Mouse (Mus musculus) ES-E14 (cell line): Measurements from ENCODE around the gene Cntn5.

Experiments used
- HCFC1 ChIP-seq: IDR thresholded peaks from 2 replicates; pipeline ENCODE4 v1.6.1; 2012; ENCODE audit warnings: low read length, inconsistent platforms, borderline replicate concordance; ENCODE audit not compliant: insufficient read depth
- MAFK ChIP-seq: IDR thresholded peaks from 2 replicates; pipeline ENCODE4 v1.6.1; 2014; ENCODE audit warnings: mild to moderate bottlenecking, low read depth, low read length, inconsistent platforms; ENCODE audit not compliant: insufficient read depth
- ZNF384 ChIP-seq: IDR thresholded peaks from 2 replicates; pipeline ENCODE4 v1.6.1; 2012; ENCODE audit warnings: low read depth, low read length, inconsistent platforms

GRCm38 (mm10) chr9:9965370-9965769 is 939.2 kb downstream of the Cntn5 start:
- TF ChIP-seq HCFC1 (no peak), MAFK (no peak), ZNF384 (no peak)
